Mouse (Mus musculus): ENCODE results near the gene Vmn2r16.

Gene Vmn2r16

GRCm38 (mm10) chr5:109329862-109330261 is at the start of gene Vmn2r16:
Vmn2r16 (plus strand) TSS chr5:109330162.
- DNase-seq (ENCODE audit: low spot score in 2 of 2): no peak

GRCm38 (mm10) chr5:109294655-109295054 is 35.3 kb upstream of the Vmn2r16 start:
- DNase-seq (ENCODE audit: low spot score in 2 of 2): no peak

GRCm38 (mm10) chr5:109297544-109297943 is 32.4 kb upstream of the Vmn2r16 start, which contains the start of gene Vmn2r15:
Vmn2r15 (minus strand) TSS chr5:109297644.
- DNase-seq (ENCODE audit: low spot score in 2 of 2): no peak

- no peak for DNase-seq (ENCODE audit: low spot score in 2 of 2)
Measured at GRCm38 (mm10) chr5:109419388-109419787, 89.4 kb downstream of the Vmn2r16 start, which contains the start of gene Vmn2r17. Vmn2r17 (plus strand) TSS chr5:109419688.

All from natural killer cell, adult 2 months (primary cell).